In the genomic region with DNA sequence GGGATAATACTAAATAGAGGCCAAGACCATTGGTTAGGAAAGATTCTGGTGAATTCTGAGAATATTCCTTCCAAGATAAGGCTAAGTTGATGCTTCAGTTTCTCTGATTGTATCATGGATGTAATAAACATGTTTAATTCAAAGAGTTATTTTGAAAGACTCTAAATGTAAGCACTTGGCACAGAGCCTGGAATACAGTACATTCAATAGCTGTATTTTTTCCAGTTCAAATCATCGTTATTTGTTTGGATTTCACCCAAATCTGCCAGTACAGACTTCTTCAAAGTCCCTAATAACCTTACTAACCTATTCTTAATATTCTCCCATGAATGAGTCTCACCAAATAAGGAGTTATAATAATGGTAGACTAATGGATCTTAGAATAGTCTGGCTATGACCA, we compare ENCODE assay signal across 21 mouse cellular contexts.
DNase-seq lines count a peak whose midpoint lies in the region; ATAC-seq and TF ChIP-seq lines count a peak whose summit lies in the region.
"Had no signal": no experiment of that assay in that cellular context is flagged by ENCODE, and none has a peak within 500 bp of the region (broad histone marks: within the 10 kb centered on the region; RNA-seq: fewer than 3 reads in every experiment).

No protein-coding gene starts in this region.

- peak; percentile 10 for DNase-seq in embryonic facial prominence, embryonic 14.5 days (ENCODE audit: low spot score)
- no peak for DNase-seq in embryonic facial prominence, embryonic 10.5 days (ENCODE audit: low spot score)
- peak; percentile 8 for DNase-seq in hindbrain, postnatal 0 days (ENCODE audit: low spot score)
- DNase-seq in hindbrain, embryonic 14.5 days (ENCODE audit: low spot score), result no peak
- DNase-seq in Muller cell, postnatal 12 days (ENCODE audit: inconsistent ontology term), result peak; percentile 29
- no peak for DNase-seq in gastrocnemius, adult 18-20 months (ENCODE audit: low spot score)
- DNase-seq: adrenal gland, adult 2 months; adrenal gland, postnatal 10 days; adrenal gland, postnatal 25 days; B cell, adult 2 months; cerebellum, adult 11-12 months; cerebellum, adult 2 months; cerebellum, adult 9-10 months; cerebellum, postnatal 10 days; cerebellum, postnatal 25 days; forebrain, postnatal 0 days had no signal

- H3K9ac ChIP-seq in embryonic facial prominence, embryonic 14.5 days (ENCODE audit: low read depth, low read length), result no peak overlapping the region
- no peak overlapping the region for H3K9ac ChIP-seq in hindbrain, postnatal 0 days (replicated peaks; ENCODE audit: low read length)
- H3K9ac ChIP-seq in hindbrain, embryonic 14.5 days, result no peak overlapping the region
- H3K9ac ChIP-seq: embryonic facial prominence, embryonic 13.5 days; forebrain, embryonic 15.5 days; forebrain, postnatal 0 days had no signal

- no peak for TF ChIP-seq CTCF in hindbrain, postnatal 0 days (IDR thresholded peaks at IDR 0.05; ENCODE audit: low read depth)

- H3K9me3 ChIP-seq in embryonic facial prominence, embryonic 14.5 days (ENCODE audit: control insufficient read depth, low read length), result no peaks in the 10 kb centered on the region
- no peaks in the 10 kb centered on the region for H3K9me3 ChIP-seq in embryonic facial prominence, embryonic 10.5 days
- no peaks in the 10 kb centered on the region for H3K9me3 ChIP-seq in hindbrain, postnatal 0 days (ENCODE audit: low read length)
- H3K9me3 ChIP-seq in hindbrain, embryonic 14.5 days (ENCODE audit: control insufficient read depth, low read length), result no peaks in the 10 kb centered on the region
- H3K9me3 ChIP-seq: embryonic facial prominence, embryonic 13.5 days; forebrain, embryonic 15.5 days; G1E had no signal

- H3K4me2 ChIP-seq in embryonic facial prominence, embryonic 14.5 days (ENCODE audit: low read depth, low read length), result no peak overlapping the region
- no peak overlapping the region for H3K4me2 ChIP-seq in hindbrain, postnatal 0 days (ENCODE audit: low read depth, low read length)
- no peak overlapping the region for H3K4me2 ChIP-seq in hindbrain, embryonic 14.5 days (replicated peaks)
- H3K4me2 ChIP-seq: embryonic facial prominence, embryonic 13.5 days; forebrain, embryonic 15.5 days had no signal

- 72% methylated on average over 1 of the region's 1 CpGs for WGBS in embryonic facial prominence, embryonic 14.5 days
- WGBS in embryonic facial prominence, embryonic 10.5 days, result 97% methylated on average over 1 of the region's 1 CpGs
- 35% methylated on average over 1 of the region's 1 CpGs for WGBS in hindbrain, postnatal 0 days
- WGBS in hindbrain, embryonic 14.5 days, result 62% methylated on average over 1 of the region's 1 CpGs

- no peak for ATAC-seq in embryonic facial prominence, embryonic 14.5 days (ENCODE audit: low read depth)
- no peak for ATAC-seq in hindbrain, postnatal 0 days
- ATAC-seq in hindbrain, embryonic 14.5 days (ENCODE audit: low FRiP score), result no peak
- ATAC-seq: CD4-positive, CD25-positive, alpha-beta regulatory T cell, adult 4 months; forebrain, embryonic 15.5 days; forebrain, postnatal 0 days had no signal

- H3K27ac ChIP-seq in embryonic facial prominence, embryonic 14.5 days (replicated peaks; ENCODE audit: low read depth, low read length), result no peak overlapping the region
- no peak overlapping the region for H3K27ac ChIP-seq in embryonic facial prominence, embryonic 10.5 days (replicated peaks)
- H3K27ac ChIP-seq in hindbrain, postnatal 0 days, result no peak overlapping the region
- H3K27ac ChIP-seq in hindbrain, embryonic 14.5 days, result no peak overlapping the region
- H3K27ac ChIP-seq: embryonic facial prominence, embryonic 13.5 days; forebrain, embryonic 15.5 days had no signal

- H3K36me3 ChIP-seq in embryonic facial prominence, embryonic 14.5 days (ENCODE audit: control insufficient read depth, insufficient read depth, low read length), result no peaks in the 10 kb centered on the region
- no peaks in the 10 kb centered on the region for H3K36me3 ChIP-seq in embryonic facial prominence, embryonic 10.5 days (replicated peaks)
- H3K36me3 ChIP-seq in hindbrain, postnatal 0 days (ENCODE audit: insufficient read depth, low read length), result no peaks in the 10 kb centered on the region
- no peaks in the 10 kb centered on the region for H3K36me3 ChIP-seq in hindbrain, embryonic 14.5 days (replicated peaks; ENCODE audit: control insufficient read depth, insufficient read depth)
- H3K36me3 ChIP-seq: embryonic facial prominence, embryonic 13.5 days; forebrain, embryonic 15.5 days; G1E had no signal

- H3K4me1 ChIP-seq in embryonic facial prominence, embryonic 14.5 days (ENCODE audit: control insufficient read depth, insufficient read depth, low read length), result no peaks in the 10 kb centered on the region
- peaks cover 4% of the 10 kb centered on the region; the same call in 1 of the 2 replicates for H3K4me1 ChIP-seq in embryonic facial prominence, embryonic 10.5 days
- H3K4me1 ChIP-seq in hindbrain, postnatal 0 days (ENCODE audit: insufficient read depth, low read length), result no peaks in the 10 kb centered on the region
- peaks cover 7% of the 10 kb centered on the region; the same call in 1 of the 2 replicates for H3K4me1 ChIP-seq in hindbrain, embryonic 14.5 days (replicated peaks; ENCODE audit: control insufficient read depth, insufficient read depth, low read length)

- no peak overlapping the region for H3K4me3 ChIP-seq in embryonic facial prominence, embryonic 14.5 days (ENCODE audit: low read depth, low read length)
- no peak overlapping the region for H3K4me3 ChIP-seq in embryonic facial prominence, embryonic 10.5 days
- H3K4me3 ChIP-seq in hindbrain, postnatal 0 days (ENCODE audit: low read length), result no peak overlapping the region
- H3K4me3 ChIP-seq in hindbrain, embryonic 14.5 days (replicated peaks; ENCODE audit: low read length), result no peak overlapping the region
- H3K4me3 ChIP-seq: embryonic facial prominence, embryonic 13.5 days; forebrain, embryonic 15.5 days had no signal

- no peaks in the 10 kb centered on the region for H3K27me3 ChIP-seq in embryonic facial prominence, embryonic 14.5 days (replicated peaks; ENCODE audit: control insufficient read depth, insufficient read depth, low read length)
- no peaks in the 10 kb centered on the region for H3K27me3 ChIP-seq in embryonic facial prominence, embryonic 10.5 days (replicated peaks; ENCODE audit: low read depth, poor library complexity, severe bottlenecking)
- H3K27me3 ChIP-seq in hindbrain, postnatal 0 days (ENCODE audit: insufficient read depth, low read length), result no peaks in the 10 kb centered on the region
- H3K27me3 ChIP-seq in hindbrain, embryonic 14.5 days (ENCODE audit: control insufficient read depth, insufficient read depth, low read length), result no peaks in the 10 kb centered on the region
- H3K27me3 ChIP-seq: CH12.LX; embryonic facial prominence, embryonic 13.5 days; forebrain, embryonic 15.5 days had no signal

Comparison
In these comparisons a context has a peak if more than half of its experiments do, and no peak if none do; other contexts are left out.
1. DNase-seq: peak in embryonic facial prominence, embryonic 14.5 days (single experiment), hindbrain, postnatal 0 days (single experiment) and Muller cell, postnatal 12 days (single experiment); none in embryonic facial prominence, embryonic 10.5 days (single experiment), hindbrain, embryonic 14.5 days (single experiment) and gastrocnemius, adult 18-20 months (single experiment).